Mouse (Mus musculus): ENCODE measurements at regions not wholly inside any gene's neighbourhood (a gene's known extent, or its start where the extent isn't known, plus 50 kb on each side); places are given as distances from the start of the nearest gene placed in this dataset.

DNA sequence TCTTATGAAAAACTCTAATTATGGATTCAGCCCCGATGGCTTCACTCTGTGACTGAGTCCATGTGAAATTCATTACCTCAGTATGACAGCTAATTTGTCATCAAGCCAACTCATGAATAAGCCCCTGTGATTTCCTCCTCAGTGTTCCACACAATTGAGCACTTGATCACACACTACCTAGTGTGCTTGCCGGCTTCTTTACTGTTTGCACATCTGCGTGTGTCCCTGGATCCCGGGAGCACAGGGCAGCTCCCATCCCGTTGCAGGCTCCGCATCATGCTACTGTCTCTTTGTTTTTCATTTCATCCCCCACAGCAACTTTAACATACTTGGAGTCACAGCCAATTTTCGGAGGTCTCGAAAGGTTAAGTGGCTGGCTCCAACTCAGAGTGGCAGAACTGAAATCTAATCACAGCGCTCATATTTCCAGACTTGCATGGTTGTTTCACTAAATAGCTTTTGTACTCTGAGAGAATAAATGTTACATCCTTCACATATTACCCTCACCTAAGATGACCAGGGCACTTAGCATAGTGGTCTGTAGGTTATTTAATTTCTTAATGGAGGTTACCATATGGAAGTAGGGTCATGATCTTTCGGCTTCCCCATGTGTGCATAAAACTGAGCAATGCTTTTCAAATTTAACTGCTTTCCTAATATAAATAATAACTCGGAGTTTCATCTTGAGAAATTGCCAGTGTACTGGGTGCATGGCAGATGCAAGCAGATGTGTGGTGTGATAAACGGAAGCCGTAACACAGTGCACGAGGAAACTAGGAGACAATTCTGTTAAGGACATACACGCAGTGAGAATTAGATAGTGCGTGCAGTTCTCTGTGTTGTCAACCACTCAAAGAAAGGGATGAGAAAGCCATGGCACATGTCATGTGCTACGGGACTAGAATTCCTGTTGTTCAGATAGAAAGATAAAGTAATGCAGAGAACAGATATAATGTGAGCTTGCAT lies 313.0 kb upstream of the 5930422O12Rik start:
- DNase-seq, result peak; percentile 7 to 19

DNA sequence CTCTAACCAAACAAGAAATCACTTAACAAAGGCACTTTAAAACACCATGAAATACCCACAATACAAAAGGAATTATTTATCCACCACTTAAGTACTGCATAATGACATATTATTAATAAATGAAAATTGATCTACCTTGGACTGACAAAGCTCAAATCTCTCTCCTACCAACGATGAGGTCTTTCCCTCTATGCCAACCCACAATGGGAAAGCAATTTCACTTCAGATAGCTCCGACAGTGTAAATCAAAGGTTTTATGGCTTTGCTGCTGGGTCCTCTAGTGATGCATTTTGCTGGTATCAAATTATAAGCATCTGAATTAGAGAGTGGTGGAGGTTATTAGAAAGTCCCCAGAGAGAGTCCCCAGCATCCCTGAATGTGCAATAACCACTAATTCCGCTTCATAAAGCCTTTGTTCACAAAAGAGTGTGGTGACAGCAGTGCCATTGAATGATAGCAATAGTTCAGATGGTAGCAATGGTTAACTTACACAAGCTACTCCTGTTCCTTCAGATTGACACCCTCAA lies 305.4 kb upstream of the 5930422O12Rik start:
- no peak for DNase-seq

DNA sequence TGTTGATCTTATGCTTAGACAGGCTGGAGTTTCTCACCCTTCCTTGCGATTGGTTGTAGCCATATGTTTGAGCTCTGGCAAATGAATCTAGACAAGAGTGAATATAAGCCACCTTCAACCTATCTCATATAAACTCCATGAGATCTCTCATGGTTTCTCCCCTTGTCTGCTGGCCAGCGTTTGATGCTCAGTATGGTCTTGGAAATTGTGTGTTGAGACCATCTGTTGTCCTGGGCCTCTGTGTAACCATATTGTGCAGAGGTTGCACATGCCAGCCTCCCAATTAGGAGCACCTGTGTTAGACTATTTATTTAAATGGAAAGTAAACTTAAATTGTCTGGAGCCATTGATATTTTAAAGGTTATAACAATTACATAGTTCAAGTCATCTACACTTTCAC lies 301.5 kb upstream of the 5930422O12Rik start:
- peak; percentile 55 to 72 for DNase-seq

DNA sequence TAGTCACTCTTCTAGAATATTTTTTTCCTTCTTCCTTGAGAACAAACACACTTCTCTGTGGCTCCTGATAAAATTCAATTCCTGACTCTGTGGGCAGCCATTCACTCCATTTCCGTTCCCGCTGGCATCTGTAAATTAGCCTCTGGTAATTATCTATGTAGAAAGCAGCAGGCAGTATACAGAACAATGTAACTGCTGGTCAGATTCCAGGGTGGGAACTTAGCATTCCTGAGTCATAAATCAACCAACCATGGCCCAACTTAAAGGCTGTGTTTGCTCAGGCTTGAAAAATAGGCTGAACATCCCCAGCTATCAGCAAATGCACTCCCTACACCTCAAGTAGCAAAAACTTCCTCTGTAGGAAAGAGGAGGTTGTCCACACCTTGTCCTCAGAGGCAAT lies 289.6 kb upstream of the 5930422O12Rik start:
- no peak for DNase-seq

DNA sequence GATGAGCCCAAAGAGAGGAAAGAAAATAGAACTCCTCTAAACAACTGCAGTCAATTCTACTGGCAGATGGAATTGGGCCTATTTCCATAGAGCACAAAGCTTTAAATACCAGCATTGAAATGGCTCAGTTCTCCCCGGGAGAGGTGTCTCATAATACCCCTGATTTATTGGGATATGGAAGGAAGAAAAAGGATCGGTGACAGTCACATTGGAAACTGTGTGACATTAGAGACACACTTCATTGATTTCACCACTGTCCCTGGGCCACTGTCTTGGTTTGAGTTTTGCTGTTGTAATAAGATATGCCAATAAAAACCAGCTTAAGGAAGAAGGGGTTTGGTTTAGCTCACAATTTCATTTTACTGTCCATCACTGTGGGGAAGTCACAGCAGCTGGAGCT lies 288.7 kb upstream of the 5930422O12Rik start:
- no peak for DNase-seq

DNA sequence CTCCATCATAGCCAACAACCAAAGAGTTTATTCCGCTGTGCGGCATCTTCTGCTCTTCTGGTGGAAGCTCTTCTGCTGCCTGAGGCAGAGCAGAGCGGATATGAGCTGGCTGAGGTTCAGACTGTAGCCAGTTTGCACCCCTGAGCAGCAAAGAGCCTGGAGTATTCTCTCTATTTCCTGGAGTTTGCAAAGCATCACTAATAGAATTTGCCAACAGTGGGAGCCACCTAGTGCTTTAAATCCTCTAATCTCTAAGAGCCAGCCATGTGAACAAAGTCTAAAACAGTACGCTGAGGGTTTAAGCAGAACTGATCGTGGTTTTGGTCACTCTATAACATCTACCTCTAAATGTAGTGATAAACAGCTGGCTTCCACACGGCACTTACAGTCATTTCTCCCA lies 250.9 kb upstream of the 5930422O12Rik start:
- peak; percentile 15 to 20 for DNase-seq

DNA sequence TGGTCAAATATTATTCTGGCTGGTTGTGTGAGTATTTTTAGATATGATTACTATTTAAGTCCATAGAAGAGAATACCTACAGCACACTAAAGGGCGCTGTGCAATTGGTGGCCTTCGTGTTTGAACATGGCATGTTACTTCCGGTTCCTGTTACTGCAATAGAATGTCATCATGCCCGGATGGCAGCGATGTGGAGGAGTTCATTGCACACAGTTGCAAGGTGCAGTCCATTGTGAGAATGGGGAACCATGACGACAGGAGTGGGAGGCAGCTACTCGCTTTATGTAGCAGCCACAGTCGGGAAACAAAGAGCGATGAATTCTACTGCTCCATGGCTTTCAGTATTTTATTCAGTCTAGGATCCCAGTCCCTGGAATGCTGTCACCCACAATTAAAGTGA lies 245.5 kb upstream of the 5930422O12Rik start:
- no peak for DNase-seq
